16 mouse cellular contexts compared by ENCODE assay signal in genomic region chr6:128179247-128179646, GRCm38 (mm10). TPM values are rescaled to one million over a fixed set of nuclear protein-coding genes. Genes with fewer than 3 reads are reported as not detected.
DNase-seq lines count a peak whose midpoint lies in the region; ATAC-seq and TF ChIP-seq lines count a peak whose summit lies in the region.
"Had no signal": no experiment of that assay in that cellular context is flagged by ENCODE, and none has a peak within 500 bp of the region (broad histone marks: within the 10 kb centered on the region; RNA-seq: fewer than 3 reads in every experiment).

No protein-coding gene starts in this region.

- H3K27me3 ChIP-seq in cerebellum, adult 2 months (ENCODE audit: control insufficient read depth, insufficient read depth, low read length): no peaks in the 10 kb centered on the region
- H3K27me3 ChIP-seq in kidney, adult 2 months (replicated peaks; ENCODE audit: control insufficient read depth, insufficient read depth, low read length): no peaks in the 10 kb centered on the region
- H3K27me3 ChIP-seq: hindbrain, embryonic 15.5 days; liver, embryonic 15.5 days; neural tube, embryonic 12.5 days had no signal

- no peak overlapping the region for H3K27ac ChIP-seq in cerebellum, adult 2 months (ENCODE audit: insufficient read depth, low read length)
- no peak overlapping the region for H3K27ac ChIP-seq in kidney, adult 2 months (ENCODE audit: insufficient read depth, low read depth, low read length)
- H3K27ac ChIP-seq: embryonic facial prominence, embryonic 10.5 days; hindbrain, embryonic 15.5 days; liver, embryonic 15.5 days; neural tube, embryonic 12.5 days had no signal

- H3K36me3 ChIP-seq in kidney, adult 2 months (ENCODE audit: control insufficient read depth, insufficient read depth, low read length): no peaks in the 10 kb centered on the region
- H3K36me3 ChIP-seq: embryonic facial prominence, embryonic 10.5 days; hindbrain, embryonic 15.5 days; liver, embryonic 15.5 days; neural tube, embryonic 12.5 days had no signal

- ATAC-seq in megakaryocyte progenitor cell, adult 5-6 weeks (replicated peaks; ENCODE audit: poor library complexity): peak; percentile 42; the same call in 1 of the 2 replicates
- ATAC-seq: midbrain, embryonic 16.5 days had no signal

- WGBS in cerebellum, adult 2 months: 87% methylated on average over 5 of the region's 5 CpGs
- WGBS in kidney, adult 2 months: 86% methylated on average over 5 of the region's 5 CpGs

- H3K4me3 ChIP-seq in cerebellum, adult 2 months (replicated peaks; ENCODE audit: insufficient read depth, low read depth, low read length): no peak overlapping the region
- no peak overlapping the region for H3K4me3 ChIP-seq in kidney, adult 2 months (ENCODE audit: insufficient read depth, low read depth, low read length)
- H3K4me3 ChIP-seq: embryonic facial prominence, embryonic 10.5 days; hindbrain, embryonic 15.5 days; liver, embryonic 15.5 days; neural tube, embryonic 12.5 days had no signal

- no peak for TF ChIP-seq POLR2A in cerebellum, adult 2 months (IDR thresholded peaks at IDR 0.05; ENCODE audit: borderline replicate concordance, insufficient read depth, low read length)
- no peak for TF ChIP-seq POLR2A in kidney, adult 2 months (IDR thresholded peaks at IDR 0.05; ENCODE audit: low read depth, low read length)

- DNase-seq in cerebellum, adult 2 months: no peak
- DNase-seq in cerebellum, adult 18-20 months: no peak
- no peak for DNase-seq in kidney, adult 2 months
- DNase-seq in kidney, adult 18-20 months: no peak
- DNase-seq in thymus, postnatal 0 days (ENCODE audit: low spot score): peak; percentile 24
- DNase-seq in thymus, postnatal 25 days: no peak
- DNase-seq in right cerebral cortex, postnatal 4 days: no peak
- DNase-seq: cerebellum, adult 9-10 months; gastrocnemius, postnatal 25 days; spleen, adult 18-20 months had no signal

- 0 out of 2 replicates have a peak, but pooled peaks have one; percentile 5 for TF ChIP-seq CTCF in cerebellum, adult 2 months (IDR thresholded peaks at IDR 0.05; ENCODE audit: borderline replicate concordance, insufficient read depth, low read depth, low read length)
- TF ChIP-seq CTCF in kidney, adult 2 months (conservative IDR thresholded peaks at IDR 0.05; ENCODE audit: insufficient read depth, insufficient read length, low read depth, low read length): peak; percentile 37; the same call in 1 of the 2 replicates

- H3K4me1 ChIP-seq in cerebellum, adult 2 months (ENCODE audit: control insufficient read depth, insufficient read depth, low read length): no peaks in the 10 kb centered on the region
- no peaks in the 10 kb centered on the region for H3K4me1 ChIP-seq in kidney, adult 2 months (ENCODE audit: control insufficient read depth, insufficient read depth, low read length)
- H3K4me1 ChIP-seq: hindbrain, embryonic 15.5 days; liver, embryonic 15.5 days; neural tube, embryonic 12.5 days had no signal

RNA-seq across cellular contexts. Expression of gene Tspan9, which starts 35.9 kb away (rescaled TPM):
- 303 and 370 TPM in 2 replicates for polyA plus RNA-seq in cerebellum, adult 2 months (2012; rRNA removed)
- 107 and 109 TPM in 2 replicates for polyA plus RNA-seq in kidney, adult 2 months (2012; rRNA removed)
- 28.2 and 28.6 TPM in 2 replicates for polyA plus RNA-seq in thymus, postnatal 0 days (2015; fragmentation: Nextera tagmentation; extraction: Ambion mirVana)
- total RNA-seq in megakaryocyte progenitor cell, adult 5-6 weeks (2015): 0.71 and 2.7 TPM in 2 replicates
- 2.8 and 4.4 TPM in 2 replicates for total RNA-seq in megakaryocyte progenitor cell, adult 5-6 weeks (2017)
